Mouse (Mus musculus) heart, postnatal 0 days (tissue): ENCODE data around the gene Zfp213. TPM values are rescaled to one million over a fixed set of nuclear protein-coding genes. Genes with fewer than 3 reads are reported as not detected.

ENCODE experiments used
- ATAC-seq: fragments of 200-750 bp; cut with Nextera tagmentation; 2 replicates; pipeline ENCODE4 v1.8.0; 2017; ENCODE audit warnings: low read depth, moderate number of reproducible peaks, moderate library complexity; ENCODE audit not compliant: insufficient read depth
- DNase-seq: peaks from one replicate; pipeline ENCODE4 v3.0.0-alpha.2; 2016; ENCODE audit warnings: low spot score
- H3K27ac ChIP-seq: fragments of 300-500 bp; sonication (generic); 2 replicates; pipeline ENCODE4 v1.5.1; 2014; ENCODE audit warnings: low read depth, mild to moderate bottlenecking
- H3K27me3 ChIP-seq: fragments of 300-500 bp; sonication (generic); 2 replicates; pipeline ENCODE4 v1.6.1; 2014; ENCODE audit warnings: low read length, mixed read lengths; ENCODE audit not compliant: control insufficient read depth, insufficient read depth
- H3K36me3 ChIP-seq: fragments of 300-500 bp; sonication (generic); replicated peaks from 2 replicates; pipeline ENCODE4 v1.6.1; 2014; ENCODE audit warnings: low read length, mixed read lengths; ENCODE audit not compliant: control insufficient read depth, insufficient read depth
- H3K4me1 ChIP-seq: fragments of 300-500 bp; sonication (generic); 2 replicates; pipeline ENCODE4 v1.6.1; 2014; ENCODE audit warnings: antibody characterized with exemption; ENCODE audit not compliant: control insufficient read depth, insufficient read depth
- H3K4me2 ChIP-seq: fragments of 300-500 bp; sonication (generic); 2 replicates; pipeline ENCODE4 v1.6.1; 2014; ENCODE audit warnings: low read depth, mild to moderate bottlenecking, low read length, moderate library complexity
- H3K4me3 ChIP-seq: fragments of 300-500 bp; sonication (generic); 2 replicates; pipeline ENCODE4 v1.5.1; 2014; ENCODE audit warnings: low read depth, low read length
- H3K9ac ChIP-seq: fragments of 300-500 bp; sonication (generic); replicated peaks from 2 replicates; pipeline ENCODE4 v1.6.1; 2014; ENCODE audit warnings: low read depth, low read length, mixed read lengths
- H3K9me3 ChIP-seq: fragments of 300-500 bp; sonication (generic); replicated peaks from 2 replicates; pipeline ENCODE4 v1.6.1; 2016; ENCODE audit warnings: low read length; ENCODE audit not compliant: control insufficient read depth
- CTCF ChIP-seq: IDR thresholded peaks from 2 replicates; pipeline ENCODE4 v1.5.1; 2016; ENCODE audit warnings: antibody characterized with exemption, control low read depth, low read depth
- EP300 ChIP-seq: IDR thresholded peaks from 2 replicates; pipeline ENCODE4 v1.6.1; 2016; ENCODE audit warnings: antibody characterized with exemption, low read depth
- WGBS: fragments of 180-500 bp; shearing (Covaris S2); extraction: QIAGEN DNeasy Blood & Tissue Kit; methylation state at CpG from one replicate; pipeline ENCODE4 v1.1.7; 2014; 5-methylcytosine and 5-hydroxymethylcytosine counted together
- polyA plus RNA-seq: library from polyadenylated mRNA; unstranded; fragments of >200 nt; fragmentation: Nextera tagmentation; extraction: Ambion mirVana; gene quantifications from 2 replicates; pipeline ENCODE4 v1.2.1, GENCODE M21; 2015
- total RNA-seq: library from RNA; depleted of rRNA; stranded (reverse); fragments of >200 nt; gene quantifications from 2 replicates; pipeline ENCODE4 v1.2.3, GENCODE M21; 2014; ENCODE audit warnings: low replicate concordance; rRNA removed

The Zfp213 gene
- total and polyA plus RNA-seq, 2 experiments from 2014 or later: 9.8 to 21.4 TPM

DNA sequence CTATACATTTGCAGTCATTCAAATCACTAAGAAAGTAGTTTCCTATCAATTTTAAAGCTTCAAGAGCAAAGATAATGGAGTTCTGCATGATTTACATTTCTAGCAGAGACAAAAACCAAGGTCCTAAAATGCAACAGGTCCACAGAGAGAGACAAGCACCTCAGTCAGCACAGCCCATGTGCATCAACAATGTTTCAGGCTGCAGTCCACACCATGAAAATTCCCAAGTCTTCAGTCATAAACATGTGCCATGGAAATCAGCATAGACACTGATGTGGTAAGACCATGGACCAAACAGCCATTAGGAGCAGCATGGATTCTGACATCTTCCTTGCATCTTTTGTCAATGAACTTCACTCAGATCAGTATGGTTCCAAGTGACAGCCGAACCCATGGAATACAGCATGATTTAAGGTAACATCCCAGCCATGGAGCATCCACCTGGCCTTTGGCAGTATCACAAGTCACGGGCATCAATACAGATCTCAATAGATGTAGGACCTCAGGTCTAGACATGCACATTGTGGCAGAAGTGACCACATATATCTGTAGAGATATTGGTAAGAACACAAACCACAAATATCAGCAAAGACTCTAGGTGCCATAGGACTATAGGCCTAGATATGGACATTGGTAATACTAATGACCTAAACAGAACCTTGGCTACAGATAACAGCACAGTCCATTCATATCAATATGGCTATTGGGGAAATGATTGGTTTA lies 45.2 kb downstream of the Zfp213 start:
- DNase-seq (no peak), ATAC-seq (peak; percentile 27; the same call in 1 of the 2 replicates)
- Histone ChIP-seq H3K4me2 (no peak overlapping the region), H3K9me3 (no peaks in the 10 kb centered on the region), H3K4me3 (no peak overlapping the region), H3K4me1 (no peaks in the 10 kb centered on the region), H3K36me3 (no peaks in the 10 kb centered on the region), H3K9ac (no peak overlapping the region), H3K27ac (no peak overlapping the region), H3K27me3 (no peaks in the 10 kb centered on the region)
- WGBS: 51% methylated on average over 2 of the region's 2 CpGs
- TF ChIP-seq EP300: no peak
- no peak for TF ChIP-seq CTCF

Other genes starting within 250 kb of the Zfp213 start
- not detected in 2 replicates for gene Vmn2r115, start 220.5 kb downstream of the Zfp213 start, total RNA-seq
- gene Vmn2r115, start 220.5 kb downstream of the Zfp213 start, polyA plus RNA-seq: not detected in 2 replicates
- gene Vmn2r116, start 179.6 kb downstream of the Zfp213 start, total RNA-seq: not detected in 2 replicates
- not detected in 2 replicates for gene Vmn2r116, start 179.6 kb downstream of the Zfp213 start, polyA plus RNA-seq
- not detected in 2 replicates for gene Vmn2r117, start 84.5 kb downstream of the Zfp213 start, total RNA-seq
- gene Vmn2r117, start 84.5 kb downstream of the Zfp213 start, polyA plus RNA-seq: not detected in 2 replicates
- gene Zfp13, start 35.2 kb upstream of the Zfp213 start, total RNA-seq: 17.9 and 18.5 TPM in 2 replicates
- gene Zfp13, start 35.2 kb upstream of the Zfp213 start, polyA plus RNA-seq: 5.3 and 6.4 TPM in 2 replicates
- not detected in 2 replicates for gene Zscan10, start 36.6 kb upstream of the Zfp213 start, total RNA-seq
- not detected in 2 replicates for gene Zscan10, start 36.6 kb upstream of the Zfp213 start, polyA plus RNA-seq
- gene Mmp25, start 81.0 kb upstream of the Zfp213 start, total RNA-seq: 0.19 and 0.88 TPM in 2 replicates
- gene Mmp25, start 81.0 kb upstream of the Zfp213 start, polyA plus RNA-seq: 0.15 and 0.25 TPM in 2 replicates
- not detected in 2 replicates for gene Bicdl2, start 96.3 kb upstream of the Zfp213 start, total RNA-seq
- gene Bicdl2, start 96.3 kb upstream of the Zfp213 start, polyA plus RNA-seq: 0.05 and 0.10 TPM in 2 replicates
- 214 and 322 TPM in 2 replicates for gene Hcfc1r1, start 109.4 kb upstream of the Zfp213 start, total RNA-seq
- gene Hcfc1r1, start 109.4 kb upstream of the Zfp213 start, polyA plus RNA-seq: 328 and 348 TPM in 2 replicates
- 22.4 and 35.2 TPM in 2 replicates for gene Thoc6, start 109.6 kb upstream of the Zfp213 start, total RNA-seq
- 22.1 and 23.2 TPM in 2 replicates for gene Thoc6, start 109.6 kb upstream of the Zfp213 start, polyA plus RNA-seq
- 275 and 286 TPM in 2 replicates for gene Tnfrsf12a, start 113.2 kb upstream of the Zfp213 start, total RNA-seq
- 121 and 160 TPM in 2 replicates for gene Tnfrsf12a, start 113.2 kb upstream of the Zfp213 start, polyA plus RNA-seq
- not detected in 2 replicates for gene Cldn6, start 115.0 kb upstream of the Zfp213 start, total RNA-seq
- gene Cldn6, start 115.0 kb upstream of the Zfp213 start, polyA plus RNA-seq: not detected in 2 replicates
- gene Cldn9, start 119.8 kb upstream of the Zfp213 start, total RNA-seq: not detected in 2 replicates
- not detected in 2 replicates for gene Cldn9, start 119.8 kb upstream of the Zfp213 start, polyA plus RNA-seq
- not detected in 2 replicates for gene 1520401A03Rik, start 158.5 kb upstream of the Zfp213 start, total RNA-seq
- not detected in 2 replicates for gene 1520401A03Rik, start 158.5 kb upstream of the Zfp213 start, polyA plus RNA-seq
- 18.2 and 21.7 TPM in 2 replicates for gene Pkmyt1, start 162.1 kb upstream of the Zfp213 start, total RNA-seq
- gene Pkmyt1, start 162.1 kb upstream of the Zfp213 start, polyA plus RNA-seq: 8.6 and 9.0 TPM in 2 replicates
- 21.7 and 28.7 TPM in 2 replicates for gene Paqr4, start 176.6 kb upstream of the Zfp213 start, total RNA-seq
- 13.6 and 15.8 TPM in 2 replicates for gene Paqr4, start 176.6 kb upstream of the Zfp213 start, polyA plus RNA-seq
- 0.97 TPM in 1 of 2 replicates, not detected in the other for gene Kremen2, start 181.6 kb upstream of the Zfp213 start, total RNA-seq
- gene Kremen2, start 181.6 kb upstream of the Zfp213 start, polyA plus RNA-seq: not detected in 2 replicates
- gene Flywch1, start 207.4 kb upstream of the Zfp213 start, total RNA-seq: 54.5 and 72.2 TPM in 2 replicates
- gene Flywch1, start 207.4 kb upstream of the Zfp213 start, polyA plus RNA-seq: 32.4 and 34.8 TPM in 2 replicates
- 3.8 TPM in 1 of 2 replicates, not detected in the other for gene Flywch2, start 221.8 kb upstream of the Zfp213 start, total RNA-seq
- gene Flywch2, start 221.8 kb upstream of the Zfp213 start, polyA plus RNA-seq: 4.5 and 4.9 TPM in 2 replicates
- gene Srrm2, start 226.3 kb upstream of the Zfp213 start, total RNA-seq: 72.8 and 85.9 TPM in 2 replicates
- 184 and 196 TPM in 2 replicates for gene Srrm2, start 226.3 kb upstream of the Zfp213 start, polyA plus RNA-seq